Mouse (Mus musculus) CH12.LX (cell line): Measurements from ENCODE around the gene Racgap1. TPM values are rescaled to one million over a fixed set of nuclear protein-coding genes. Genes with fewer than 3 reads are reported as not detected.

Experiments used
- DNase-seq: peaks from one replicate; pipeline ENCODE4 v3.0.0-alpha.2; 2013; ENCODE audit errors: extremely low read depth
- H3K27ac ChIP-seq: 2 replicates; pipeline ENCODE4 v1.5.1; 2012; ENCODE audit warnings: low read depth, mild to moderate bottlenecking, control low read depth, moderate library complexity; ENCODE audit not compliant: insufficient read depth
- H3K27me3 ChIP-seq: replicated peaks from 2 replicates; pipeline ENCODE3; 2012; ENCODE audit warnings: inconsistent platforms
- H3K36me3 ChIP-seq, 2 experiments: replicated peaks in 1 of 2; 2 replicates each; pipeline versions ENCODE3 to v1.6.1; 2012; ENCODE audit warnings: inconsistent platforms in 1 of 2, low read length in 1 of 2, mild to moderate bottlenecking in 1 of 2, mixed read lengths in 1 of 2, moderate library complexity in 1 of 2; ENCODE audit not compliant: control insufficient read depth in 1 of 2, insufficient read depth in 1 of 2
- H3K4me1 ChIP-seq, 2 experiments: 2 replicates each; pipeline ENCODE4 v1.6.1; 2012; ENCODE audit warnings: inconsistent platforms in 1 of 2, moderate library complexity in 1 of 2; ENCODE audit not compliant: insufficient read depth in 2 of 2, control insufficient read depth in 1 of 2
- H3K4me2 ChIP-seq: 2 replicates; pipeline ENCODE4 v1.6.1; 2012; ENCODE audit warnings: low read depth, mild to moderate bottlenecking, control low read depth; ENCODE audit not compliant: poor library complexity, insufficient read depth, severe bottlenecking
- H3K4me3 ChIP-seq, 3 experiments: fragments of 150-350 bp in 1 of 3; sonication (generic) in 1 of 3; replicated peaks in 1 of 3; 2 replicates each; pipeline versions ENCODE3 to v1.5.1; 2011 to 2012; ENCODE audit warnings: low read depth in 2 of 3, low read length in 2 of 3, mild to moderate bottlenecking in 2 of 3, moderate library complexity in 2 of 3, control low read depth in 1 of 3, improper control_type of control experiment in 1 of 3, inconsistent platforms in 1 of 3, mixed read lengths in 1 of 3; ENCODE audit not compliant: poor library complexity in 1 of 3
- H3K79me2 ChIP-seq: replicated peaks from 2 replicates; pipeline ENCODE4 v1.6.1; 2012; ENCODE audit warnings: mild to moderate bottlenecking, moderate library complexity; ENCODE audit not compliant: control insufficient read depth, poor library complexity, insufficient read depth, severe bottlenecking; ENCODE audit errors: extremely low read depth
- H3K9ac ChIP-seq: 2 replicates; pipeline ENCODE4 v1.6.1; 2012; ENCODE audit warnings: low read depth, mild to moderate bottlenecking, control low read depth, moderate library complexity; ENCODE audit not compliant: insufficient read depth
- H3K9me3 ChIP-seq: replicated peaks from 2 replicates; pipeline ENCODE3; 2012; ENCODE audit warnings: low read length, inconsistent platforms, mixed read lengths
- BHLHE40 ChIP-seq: IDR thresholded peaks from 2 replicates; pipeline ENCODE4 v1.6.1; 2011; ENCODE audit warnings: mild to moderate bottlenecking, low read depth, low read length, improper control_type of control experiment
- CHD1 ChIP-seq: IDR thresholded peaks from 2 replicates; pipeline ENCODE4 v1.6.1; 2012; ENCODE audit warnings: low read depth, low read length, improper control_type of control experiment, inconsistent platforms
- CTCF ChIP-seq, 2 experiments: IDR thresholded peaks in 1 of 2; conservative IDR thresholded peaks in 1 of 2; 2 replicates each; pipeline ENCODE4 v1.5.1; 2011 to 2012; ENCODE audit warnings: low read depth in 2 of 2, low read length in 2 of 2, improper control_type of control experiment in 1 of 2, inconsistent platforms in 1 of 2, mild to moderate bottlenecking in 1 of 2, moderate library complexity in 1 of 2
- E2F4 ChIP-seq: IDR thresholded peaks from 2 replicates; pipeline ENCODE4 v1.6.1; 2011; ENCODE audit warnings: low read depth, low read length, improper control_type of control experiment; ENCODE audit not compliant: insufficient replicate concordance
- ELF1 ChIP-seq: IDR thresholded peaks from 2 replicates; pipeline ENCODE4 v1.6.1; 2014; ENCODE audit warnings: low read depth, mild to moderate bottlenecking, inconsistent platforms, low read length, improper control_type of control experiment
- JUN ChIP-seq: IDR thresholded peaks from 2 replicates; pipeline ENCODE4 v1.6.1; 2011; ENCODE audit warnings: low read depth, mild to moderate bottlenecking, low read length, improper control_type of control experiment, moderate library complexity; ENCODE audit not compliant: insufficient read depth
- JUND ChIP-seq: conservative IDR thresholded peaks from 2 replicates; pipeline ENCODE4 v1.6.1; 2011; ENCODE audit warnings: low read depth, low read length, improper control_type of control experiment
- MYC ChIP-seq: IDR thresholded peaks from 2 replicates; pipeline ENCODE4 v1.6.1; 2011; ENCODE audit warnings: low read depth, mild to moderate bottlenecking, improper control_type of control experiment, low read length
- NRF1 ChIP-seq: IDR thresholded peaks from 2 replicates; pipeline ENCODE4 v1.6.1; 2014; ENCODE audit warnings: low read depth, mild to moderate bottlenecking, inconsistent platforms, low read length, improper control_type of control experiment, moderate library complexity
- PAX5 ChIP-seq: IDR thresholded peaks from 2 replicates; pipeline ENCODE4 v1.6.1; 2012; ENCODE audit warnings: low read length, inconsistent platforms, mixed read lengths
- POLR2A ChIP-seq: IDR thresholded peaks from 2 replicates; pipeline ENCODE4 v1.6.1; 2011; ENCODE audit warnings: low read depth, mild to moderate bottlenecking, improper control_type of control experiment, low read length
- SIN3A ChIP-seq: IDR thresholded peaks from 2 replicates; pipeline ENCODE4 v1.6.1; 2012; ENCODE audit warnings: low read length, improper control_type of control experiment, inconsistent platforms
- SMC3 ChIP-seq: IDR thresholded peaks from 2 replicates; pipeline ENCODE4 v1.6.1; 2011; ENCODE audit warnings: low read depth, low read length, improper control_type of control experiment
- TBP ChIP-seq: conservative IDR thresholded peaks from 2 replicates; pipeline ENCODE4 v1.6.1; 2011; ENCODE audit warnings: low read depth, low read length, improper control_type of control experiment
- TCF12 ChIP-seq: IDR thresholded peaks from 2 replicates; pipeline ENCODE4 v1.6.1; 2014; ENCODE audit warnings: low read depth, mild to moderate bottlenecking, inconsistent platforms, low read length, improper control_type of control experiment
- USF2 ChIP-seq: conservative IDR thresholded peaks from 2 replicates; pipeline ENCODE4 v1.6.1; 2011; ENCODE audit warnings: low read depth, low read length, improper control_type of control experiment
- ZC3H11A ChIP-seq: IDR thresholded peaks from 2 replicates; pipeline ENCODE4 v1.6.1; 2012; ENCODE audit warnings: low read depth, mild to moderate bottlenecking, inconsistent platforms, low read length, improper control_type of control experiment
- dilution Hi-C: fragments of 300-500 bp; cut with MboI; formaldehyde crosslinking; loops from 2 replicates; pipeline ENCODE4 v1.14.3; 2020; ENCODE audit warnings: low sequenced_read_pairs; ENCODE audit not compliant: extremely low pct_unique_long_range_greater_than_20kb, extremely low pct_ligation_motif_present
- in situ Hi-C: fragments of 300-500 bp; cut with MboI; formaldehyde crosslinking; loops from 3 replicates; pipeline ENCODE4 v1.14.3; 2019; ENCODE audit warnings: low sequenced_read_pairs, low pct_ligation_motif_present, low pct_unique_long_range_greater_than_20kb, mixed read lengths
- polyA plus RNA-seq: library from polyadenylated mRNA; unstranded; fragments of >175 nt; gene quantifications from 2 replicates; pipeline ENCODE4 v1.2.1, GENCODE M21; 2012; ENCODE audit warnings: low read depth; ENCODE audit not compliant: insufficient read length
- total RNA-seq, 2 experiments: library from RNA; depleted of rRNA; stranded (reverse); fragments of 300-350 nt in 1 of 2; fragments of >200 nt in 1 of 2; gene quantifications; 2 replicates each; pipeline ENCODE4 v1.2.3; 2012 to 2014

Gene Racgap1
- total and polyA plus RNA-seq, 3 experiments: 97.9 to 131 (median 130) TPM

DNA sequence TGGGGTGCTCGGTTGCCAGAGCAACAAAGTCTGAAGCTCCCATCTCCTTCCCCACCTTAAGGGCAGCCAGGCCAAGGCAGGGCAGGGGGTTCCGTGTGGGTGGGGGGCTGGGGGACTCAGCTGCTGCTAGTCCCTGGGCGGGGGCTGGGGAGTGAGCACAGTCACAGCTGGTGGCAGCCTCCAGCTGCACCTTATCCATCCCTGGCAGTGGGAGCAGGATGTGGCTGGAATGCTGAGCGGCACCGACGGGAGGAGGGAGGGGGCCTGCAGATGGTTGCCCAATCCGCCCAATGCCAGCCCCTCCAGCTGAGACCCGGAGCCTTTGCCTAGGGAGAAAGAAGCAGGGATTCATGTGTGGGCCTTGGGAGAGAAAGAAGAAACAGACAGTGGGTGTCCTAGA is 25.6 kb upstream of the Racgap1 start:
- TF ChIP-seq CTCF (conservative IDR thresholded peaks at IDR 0.05 in 1 of 2, IDR thresholded peaks at IDR 0.05 in 1 of 2; ENCODE audit: low read depth in 2 of 2, low read length in 2 of 2): no peak
- TF ChIP-seq TCF12: no peak
- TF ChIP-seq CHD1: no peak
- TF ChIP-seq ZC3H11A: no peak
- TF ChIP-seq USF2: no peak
- no peak for TF ChIP-seq NRF1
- TF ChIP-seq JUND: no peak
- TF ChIP-seq TBP: no peak
- TF ChIP-seq PAX5: no peak
- no peak for TF ChIP-seq E2F4
- no peak for TF ChIP-seq MYC
- no peak for TF ChIP-seq ELF1
- no peak for TF ChIP-seq JUN
- no peak for TF ChIP-seq SMC3
- TF ChIP-seq POLR2A: no peak
- TF ChIP-seq BHLHE40: no peak
- no peak overlapping the region for H3K4me3 ChIP-seq
- no peaks in the 10 kb centered on the region for H3K36me3 ChIP-seq
- H3K9ac ChIP-seq: no peak overlapping the region
- no peak for DNase-seq
- H3K27me3 ChIP-seq: peaks cover 77% of the 10 kb centered on the region
- 0 out of 4 replicates have a peak, but pooled peaks cover 0 to under 1% of the 10 kb centered on the region in 2 experiments for H3K4me1 ChIP-seq
- no peak overlapping the region for H3K27ac ChIP-seq
- H3K9me3 ChIP-seq: no peaks in the 10 kb centered on the region
- in situ Hi-C loops (no loop called here), dilution Hi-C loops (no loop called here)
- H3K79me2 ChIP-seq: no peaks in the 10 kb centered on the region
- H3K4me2 ChIP-seq: no peak overlapping the region

- no peak for TF ChIP-seq SIN3A
- TF ChIP-seq ELF1: no peak
- TF ChIP-seq, all 38 proteins: peak for 0
- Histone ChIP-seq H3K36me3 (no peaks in the 10 kb centered on the region), H3K4me2 (no peak overlapping the region), H3K9ac (no peak overlapping the region), H3K4me1 (peaks cover 0 to 9% of the 10 kb centered on the region in 2 experiments; a peak in 1 of 4 replicates), H3K79me2 (no peaks in the 10 kb centered on the region), H3K9me3 (no peaks in the 10 kb centered on the region), H3K27ac (no peak overlapping the region), H3K27me3 (peaks cover 75% of the 10 kb centered on the region), H3K4me3 (no peak overlapping the region)
- in situ Hi-C loops: loop anchor here (5.0 kb wide), 1 partner anchor 173 kb away; no protein-coding TSS in a partner anchor
- DNase-seq: no peak
- dilution Hi-C loops: no loop called here
These were observed 23.4 kb upstream of the Racgap1 start for GRCm38 (mm10) chr15:99674866-99675265.
